ENCODE assay signal across 8 mouse cellular contexts in the genomic region with DNA sequence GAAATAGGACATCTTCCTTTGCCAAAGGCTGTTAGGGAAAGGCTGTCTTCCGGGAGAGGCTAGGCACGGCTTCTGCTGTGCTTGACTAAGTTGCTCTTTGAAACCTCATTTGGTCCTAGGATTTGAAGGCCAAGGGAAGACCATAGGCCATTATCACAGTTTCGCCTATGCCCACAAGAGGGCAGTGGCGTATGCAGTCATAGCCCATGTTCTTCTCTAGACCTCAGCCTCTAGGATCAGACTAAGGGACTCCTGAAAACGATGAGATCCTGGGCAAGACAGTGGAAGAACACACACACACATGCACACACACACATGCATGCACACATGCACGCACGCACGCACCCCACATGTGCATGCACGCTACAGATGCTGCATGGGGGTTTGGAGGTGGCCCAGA.
A peak's percentile ranks its signal among the peaks of the same experiment; 100 is the strongest.
DNase-seq lines count a peak whose midpoint lies in the region; ATAC-seq and TF ChIP-seq lines count a peak whose summit lies in the region.

No protein-coding gene starts in this region.

- in situ Hi-C loops in CH12.LX (cut with MboI; ENCODE audit: low pct_ligation_motif_present, low pct_unique_long_range_greater_than_20kb, low sequenced_read_pairs), result loop anchor here (5.0 kb wide), 1 partner anchor 149 kb away; no protein-coding TSS in a partner anchor

- dilution Hi-C loops in CH12.LX (cut with MboI; ENCODE audit: extremely low pct_ligation_motif_present, extremely low pct_unique_long_range_greater_than_20kb, low sequenced_read_pairs), result no loop called here

- H3K4me3 ChIP-seq in CH12.LX (replicated peaks in 1 of 3; ENCODE audit: low read depth in 2 of 3, low read length in 2 of 3, poor library complexity in 1 of 3), result no peak overlapping the region
- H3K4me3 ChIP-seq in forebrain, embryonic 10.5 days, result no peak overlapping the region
- H3K4me3 ChIP-seq in liver, postnatal 0 days (ENCODE audit: low read depth, low read length), result no peak overlapping the region
- H3K4me3 ChIP-seq in neural tube, embryonic 15.5 days (replicated peaks), result no peak overlapping the region

- intact Hi-C loops in heart, postnatal 25 days (cut with DNase I), result loop anchor here (1.0 to 10.0 kb wide), 3 partner anchors 148 to 1314 kb away; partner anchors contain the start of gene Fyb2

- TF ChIP-seq POLR2A in CH12.LX (IDR thresholded peaks at IDR 0.05; ENCODE audit: low read depth, low read length), result no peak
- no peak for TF ChIP-seq POLR2A in brain, embryonic 14.5 days (IDR thresholded peaks at IDR 0.05; ENCODE audit: borderline replicate concordance, extremely low read depth, insufficient read depth, insufficient read length, poor library complexity, severe bottlenecking)

- peak; percentile 88 for TF ChIP-seq RAD21 in CH12.LX (IDR thresholded peaks at IDR 0.05; ENCODE audit: low read depth, low read length)

- H3K4me1 ChIP-seq in CH12.LX (ENCODE audit: control insufficient read depth in 1 of 2, insufficient read depth in 2 of 2), result peaks cover 2 to 27% of the 10 kb centered on the region in 2 experiments
- peaks cover 8% of the 10 kb centered on the region for H3K4me1 ChIP-seq in forebrain, embryonic 10.5 days
- peaks cover 11% of the 10 kb centered on the region for H3K4me1 ChIP-seq in liver, postnatal 0 days (ENCODE audit: insufficient read depth)
- 0 out of 2 replicates have a peak, but pooled peaks cover 7% of the 10 kb centered on the region for H3K4me1 ChIP-seq in neural tube, embryonic 15.5 days

- H3K4me2 ChIP-seq in CH12.LX (ENCODE audit: insufficient read depth, low read depth, poor library complexity, severe bottlenecking), result no peak overlapping the region
- H3K4me2 ChIP-seq in liver, postnatal 0 days (ENCODE audit: low read depth, low read length), result no peak overlapping the region
- no peak overlapping the region for H3K4me2 ChIP-seq in neural tube, embryonic 15.5 days

- H3K79me2 ChIP-seq in CH12.LX (replicated peaks; ENCODE audit: control insufficient read depth, extremely low read depth, insufficient read depth, poor library complexity, severe bottlenecking), result no peaks in the 10 kb centered on the region

- H3K27ac ChIP-seq in CH12.LX (ENCODE audit: insufficient read depth, low read depth), result no peak overlapping the region
- no peak overlapping the region for H3K27ac ChIP-seq in forebrain, embryonic 10.5 days
- H3K27ac ChIP-seq in liver, postnatal 0 days (ENCODE audit: low read depth), result no peak overlapping the region
- H3K27ac ChIP-seq in neural tube, embryonic 15.5 days (replicated peaks), result no peak overlapping the region

- no peaks in the 10 kb centered on the region for H3K36me3 ChIP-seq in CH12.LX (replicated peaks in 1 of 2; ENCODE audit: control insufficient read depth in 1 of 2, insufficient read depth in 1 of 2, low read length in 1 of 2)
- no peaks in the 10 kb centered on the region for H3K36me3 ChIP-seq in forebrain, embryonic 10.5 days (replicated peaks)
- H3K36me3 ChIP-seq in liver, postnatal 0 days (replicated peaks; ENCODE audit: insufficient read depth, low read length), result no peaks in the 10 kb centered on the region
- no peaks in the 10 kb centered on the region for H3K36me3 ChIP-seq in neural tube, embryonic 15.5 days

- peaks cover 4% of the 10 kb centered on the region for H3K9me3 ChIP-seq in CH12.LX (replicated peaks; ENCODE audit: low read length)
- no peaks in the 10 kb centered on the region for H3K9me3 ChIP-seq in forebrain, embryonic 10.5 days
- H3K9me3 ChIP-seq in liver, postnatal 0 days (ENCODE audit: low read length), result peaks cover 2% of the 10 kb centered on the region; the same call in 1 of the 2 replicates
- H3K9me3 ChIP-seq in neural tube, embryonic 15.5 days (replicated peaks), result no peaks in the 10 kb centered on the region

- 55% methylated on average over 9 of the region's 9 CpGs for WGBS in forebrain, embryonic 10.5 days
- 37% methylated on average over 9 of the region's 9 CpGs for WGBS in large intestine, adult 2 months
- WGBS in liver, postnatal 0 days (ENCODE audit: insufficient replicate concordance), result 35% methylated on average over 9 of the region's 9 CpGs
- WGBS in neural tube, embryonic 15.5 days, result 40% methylated on average over 9 of the region's 9 CpGs

- DNase-seq in CH12.LX (ENCODE audit: extremely low read depth), result peak; percentile 72
- peak; percentile 91 for DNase-seq in brain, embryonic 14.5 days (ENCODE audit: low read depth)
- peak; percentile 68 for DNase-seq in forebrain, embryonic 10.5 days (ENCODE audit: extremely low spot score, low spot score)
- DNase-seq in heart, postnatal 25 days (ENCODE audit: low spot score), result peak; percentile 28
- DNase-seq in large intestine, adult 2 months (ENCODE audit: low read depth, low spot score), result peak; percentile 42
- peak; percentile 76 for DNase-seq in liver, postnatal 0 days
- DNase-seq in testis, postnatal 14 days (ENCODE audit: low spot score), result peak; percentile 43

- H3K27me3 ChIP-seq in CH12.LX (replicated peaks), result no peaks in the 10 kb centered on the region
- H3K27me3 ChIP-seq in forebrain, embryonic 10.5 days (ENCODE audit: poor library complexity, severe bottlenecking), result no peaks in the 10 kb centered on the region
- no peaks in the 10 kb centered on the region for H3K27me3 ChIP-seq in liver, postnatal 0 days (ENCODE audit: insufficient read depth, low read length)
- H3K27me3 ChIP-seq in neural tube, embryonic 15.5 days (replicated peaks), result no peaks in the 10 kb centered on the region

- peak; percentile 67 for ATAC-seq in liver, postnatal 0 days
- peak; percentile 66; the same call in 1 of the 2 replicates for ATAC-seq in neural tube, embryonic 15.5 days (ENCODE audit: low FRiP score)

- peak; percentile 76 to 89 for TF ChIP-seq CTCF in CH12.LX (conservative IDR thresholded peaks at IDR 0.05 in 1 of 2, IDR thresholded peaks at IDR 0.05 in 1 of 2; ENCODE audit: low read depth in 2 of 2, low read length in 2 of 2)
- TF ChIP-seq CTCF in brain, embryonic 14.5 days (IDR thresholded peaks at IDR 0.05; ENCODE audit: borderline replicate concordance, extremely low read depth, insufficient read depth, insufficient read length), result peak; percentile 89
- peak; percentile 98 for TF ChIP-seq CTCF in liver, postnatal 0 days (IDR thresholded peaks at IDR 0.05; ENCODE audit: low read depth)

- TF ChIP-seq EP300 in CH12.LX (IDR thresholded peaks at IDR 0.05; ENCODE audit: low read length), result no peak
- no peak for TF ChIP-seq EP300 in liver, postnatal 0 days (IDR thresholded peaks at IDR 0.05; ENCODE audit: low read depth)

- no peak overlapping the region for H3K9ac ChIP-seq in CH12.LX (ENCODE audit: insufficient read depth, low read depth)
- no peak overlapping the region for H3K9ac ChIP-seq in liver, postnatal 0 days (replicated peaks)
- H3K9ac ChIP-seq in neural tube, embryonic 15.5 days (replicated peaks), result no peak overlapping the region

TF ChIP-seq in CH12.LX, 34 proteins besides CTCF, POLR2A, EP300 and RAD21:
- TF ChIP-seq TBP (conservative IDR thresholded peaks at IDR 0.05; ENCODE audit: low read depth, low read length) (no peak), SIN3A (IDR thresholded peaks at IDR 0.05; ENCODE audit: low read length) (no peak), USF1 (IDR thresholded peaks at IDR 0.05; ENCODE audit: low read depth, low read length) (no peak), SMC3 (IDR thresholded peaks at IDR 0.05; ENCODE audit: low read depth, low read length) (peak; percentile 79)
TF ChIP-seq in CH12.LX: peak in this region for 1.

Comparison
In these comparisons a context has a peak if more than half of its experiments do, and no peak if none do; other contexts are left out.
1. DNase-seq: peak in every context shown above with its lines; median percentile 91 in brain, embryonic 14.5 days; 76 in liver, postnatal 0 days; 72 in CH12.LX; 68 in forebrain, embryonic 10.5 days; 43 in testis, postnatal 14 days; 42 in large intestine, adult 2 months; 28 in heart, postnatal 25 days.